Mouse (Mus musculus) erythroblast, adult 5-6 weeks (primary cell): ENCODE data around the gene Mpp5. TPM values are rescaled to one million over a fixed set of nuclear protein-coding genes. Genes with fewer than 3 reads are reported as not detected.
A peak's percentile ranks its signal among the peaks of the same experiment; 100 is the strongest.

Experiments used
- ATAC-seq: replicated peaks from 2 replicates; pipeline ENCODE4 v1.8.0; 2016; ENCODE audit warnings: moderate number of reproducible peaks, mild to moderate bottlenecking, moderate TSS enrichment, inconsistent platforms; ENCODE audit not compliant: poor library complexity, low FRiP score, severe bottlenecking
- total RNA-seq, 2 experiments: library from RNA; stranded (forward) in 1 of 2; stranded (reverse) in 1 of 2; fragments of 150-400 nt in 1 of 2; fragments of 200-764, 138-1000 nt in 1 of 2; gene quantifications; 2 replicates each; pipeline versions ENCODE4 v1.2.3 to v1.2.4; 2015 to 2017; ENCODE audit warnings: low replicate concordance in 2 of 2

Mpp5 gene
- total RNA-seq, 2 experiments from 2014 or later: 5.5 to 14.8 TPM

GRCm38 (mm10) chr12:78834496-78834895 is 85.8 kb downstream of the Mpp5 start:
- ATAC-seq: no peak

GRCm38 (mm10) chr12:78839906-78840305 is 91.2 kb downstream of the Mpp5 start:
- no peak for ATAC-seq

- no peak for ATAC-seq
Observed at GRCm38 (mm10) chr12:78842429-78842828, 93.7 kb downstream of the Mpp5 start.

GRCm38 (mm10) chr12:78848246-78848645 is 99.5 kb downstream of the Mpp5 start:
- ATAC-seq: no peak

GRCm38 (mm10) chr12:78860921-78861495 is 112.3 kb downstream of the Mpp5 start:
- peak; percentile 16; the same call in 1 of the 2 replicates for ATAC-seq

- ATAC-seq: peak; percentile 88
Observed at GRCm38 (mm10) chr12:78861496-78862253, 113.0 kb downstream of the Mpp5 start, which contains the start of the genes Atp6v1d and Eif2s1. Gene Atp6v1d (minus strand): TSS chr12:78861638. Gene Eif2s1 (plus strand): TSS chr12:78861819.

GRCm38 (mm10) chr12:78862254-78862730 is 113.6 kb downstream of the Mpp5 start:
- peak; percentile 40 for ATAC-seq

- no peak for ATAC-seq
Observed at GRCm38 (mm10) chr12:78865434-78865833, 116.7 kb downstream of the Mpp5 start.

- ATAC-seq: no peak
Observed at GRCm38 (mm10) chr12:78868115-78868514, 119.4 kb downstream of the Mpp5 start.

- no peak for ATAC-seq
Observed at GRCm38 (mm10) chr12:78874581-78874980, 125.9 kb downstream of the Mpp5 start.

- no peak for ATAC-seq
Observed at GRCm38 (mm10) chr12:78890062-78890461, 141.4 kb downstream of the Mpp5 start.

Other genes starting within 250 kb of the Mpp5 start
- gene Fam71d, start 57.4 kb upstream of the Mpp5 start, total RNA-seq (2015; ENCODE audit: low replicate concordance): not detected in 2 replicates
- not detected in 2 replicates for gene Fam71d, start 57.4 kb upstream of the Mpp5 start, total RNA-seq (2017; ENCODE audit: low replicate concordance)
- 52.5 and 69.0 TPM in 2 replicates for gene Atp6v1d, start 112.7 kb downstream of the Mpp5 start, total RNA-seq (2015; ENCODE audit: low replicate concordance)
- 22.2 and 35.0 TPM in 2 replicates for gene Atp6v1d, start 112.7 kb downstream of the Mpp5 start, total RNA-seq (2017; ENCODE audit: low replicate concordance)
- 55.4 and 106 TPM in 2 replicates for gene Eif2s1, start 112.9 kb downstream of the Mpp5 start, total RNA-seq (2015; ENCODE audit: low replicate concordance)
- 34.9 and 45.3 TPM in 2 replicates for gene Eif2s1, start 112.9 kb downstream of the Mpp5 start, total RNA-seq (2017; ENCODE audit: low replicate concordance)
- 6.7 TPM in 1 of 2 replicates, not detected in the other for gene Plek2, start 158.1 kb downstream of the Mpp5 start, total RNA-seq (2015; ENCODE audit: low replicate concordance)
- gene Plek2, start 158.1 kb downstream of the Mpp5 start, total RNA-seq (2017; ENCODE audit: low replicate concordance): 2.6 and 5.3 TPM in 2 replicates